Mouse (Mus musculus): ENCODE results near the gene Rab19.

GRCm38 (mm10) chr6:39433174-39433573 lies 52.2 kb downstream of the Rab19 start:
- TF ChIP-seq CTCF (conservative IDR thresholded peaks at IDR 0.05; ENCODE audit: insufficient read depth, insufficient read length, low read depth, low read length) (no peak), POLR2A (IDR thresholded peaks at IDR 0.05; ENCODE audit: low read depth, low read length) (no peak)

All from kidney, adult 2 months (tissue).